Mouse (Mus musculus): ENCODE data around the gene Manbal. TPM values are rescaled to one million over a fixed set of nuclear protein-coding genes. Genes with fewer than 3 reads are reported as not detected.

Manbal gene
- polyA plus RNA-seq, 2 experiments: 9.1 to 14.6 TPM

- H3K27ac ChIP-seq: no peak overlapping the region
- DNase-seq (ENCODE audit: low read depth in 3 of 3, low spot score in 3 of 3) (no peak), ATAC-seq (ENCODE audit: insufficient read depth) (no peak)
- H3K27me3 ChIP-seq (ENCODE audit: control insufficient read depth, insufficient read depth, low read length): no peaks in the 10 kb centered on the region
- H3K9ac ChIP-seq (replicated peaks): no peak overlapping the region
- no peaks in the 10 kb centered on the region for H3K9me3 ChIP-seq (ENCODE audit: control insufficient read depth, low read length)
- H3K4me3 ChIP-seq (ENCODE audit: insufficient read depth in 1 of 2, low read depth in 2 of 2, low read length in 2 of 2): no peak overlapping the region
- no peak overlapping the region for H3K4me2 ChIP-seq (ENCODE audit: low read depth)
- no peaks in the 10 kb centered on the region for H3K4me1 ChIP-seq (replicated peaks; ENCODE audit: control insufficient read depth in 2 of 2, insufficient read depth in 2 of 2, low read length in 1 of 2)
- H3K36me3 ChIP-seq (replicated peaks; ENCODE audit: control insufficient read depth, insufficient read depth, low read depth): no peaks in the 10 kb centered on the region
- TF ChIP-seq CTCF (IDR thresholded peaks at IDR 0.05; ENCODE audit: low read depth) (no peak), EP300 (IDR thresholded peaks at IDR 0.05; ENCODE audit: low read depth) (no peak)
- 56% methylated on average over 4 of the region's 4 CpGs for WGBS (ENCODE audit: insufficient replicate concordance)
Observed at GRCm38 (mm10) chr2:157430667-157431429, 63.5 kb downstream of the Manbal start.

- ATAC-seq (ENCODE audit: insufficient read depth) (no peak), DNase-seq (ENCODE audit: low read depth in 3 of 3, low spot score in 3 of 3) (no peak)
- no peaks in the 10 kb centered on the region for H3K9me3 ChIP-seq (ENCODE audit: control insufficient read depth, low read length)
- no peaks in the 10 kb centered on the region for H3K4me1 ChIP-seq (replicated peaks; ENCODE audit: control insufficient read depth in 2 of 2, insufficient read depth in 2 of 2, low read length in 1 of 2)
- H3K36me3 ChIP-seq (replicated peaks; ENCODE audit: control insufficient read depth, insufficient read depth, low read depth): no peaks in the 10 kb centered on the region
- no peak overlapping the region for H3K4me2 ChIP-seq (ENCODE audit: low read depth)
- H3K27ac ChIP-seq: no peak overlapping the region
- 74% methylated on average over 5 of the region's 5 CpGs for WGBS (ENCODE audit: insufficient replicate concordance)
- H3K9ac ChIP-seq (replicated peaks): no peak overlapping the region
- no peak overlapping the region for H3K4me3 ChIP-seq (ENCODE audit: insufficient read depth in 1 of 2, low read depth in 2 of 2, low read length in 2 of 2)
- no peaks in the 10 kb centered on the region for H3K27me3 ChIP-seq (ENCODE audit: control insufficient read depth, insufficient read depth, low read length)
- TF ChIP-seq EP300 (IDR thresholded peaks at IDR 0.05; ENCODE audit: low read depth) (no peak), CTCF (IDR thresholded peaks at IDR 0.05; ENCODE audit: low read depth) (no peak)
Observed at GRCm38 (mm10) chr2:157431912-157432311, 64.5 kb downstream of the Manbal start.

- H3K4me3 ChIP-seq (ENCODE audit: insufficient read depth in 1 of 2, low read depth in 2 of 2, low read length in 2 of 2): no peak overlapping the region
- H3K9me3 ChIP-seq (ENCODE audit: control insufficient read depth, low read length): no peaks in the 10 kb centered on the region
- WGBS (ENCODE audit: insufficient replicate concordance): 63% methylated on average over 9 of the region's 9 CpGs
- no peak overlapping the region for H3K27ac ChIP-seq
- no peak for TF ChIP-seq CTCF (IDR thresholded peaks at IDR 0.05; ENCODE audit: low read depth)
- TF ChIP-seq EP300 (IDR thresholded peaks at IDR 0.05; ENCODE audit: low read depth): no peak
- H3K36me3 ChIP-seq (replicated peaks; ENCODE audit: control insufficient read depth, insufficient read depth, low read depth): no peaks in the 10 kb centered on the region
- no peak overlapping the region for H3K9ac ChIP-seq (replicated peaks)
- no peak overlapping the region for H3K4me2 ChIP-seq (ENCODE audit: low read depth)
- no peaks in the 10 kb centered on the region for H3K27me3 ChIP-seq (ENCODE audit: control insufficient read depth, insufficient read depth, low read length)
- DNase-seq (ENCODE audit: low read depth in 3 of 3, low spot score in 3 of 3) (no peak), ATAC-seq (ENCODE audit: insufficient read depth) (no peak)
- H3K4me1 ChIP-seq (replicated peaks; ENCODE audit: control insufficient read depth in 2 of 2, insufficient read depth in 2 of 2, low read length in 1 of 2): no peaks in the 10 kb centered on the region
Observed at GRCm38 (mm10) chr2:157432476-157432875, 65.1 kb downstream of the Manbal start.

- no peaks in the 10 kb centered on the region for H3K4me1 ChIP-seq (replicated peaks; ENCODE audit: control insufficient read depth in 2 of 2, insufficient read depth in 2 of 2, low read length in 1 of 2)
- H3K36me3 ChIP-seq (replicated peaks; ENCODE audit: control insufficient read depth, insufficient read depth, low read depth): no peaks in the 10 kb centered on the region
- no peak for TF ChIP-seq EP300 (IDR thresholded peaks at IDR 0.05; ENCODE audit: low read depth)
- no peak for TF ChIP-seq CTCF (IDR thresholded peaks at IDR 0.05; ENCODE audit: low read depth)
- no peaks in the 10 kb centered on the region for H3K27me3 ChIP-seq (ENCODE audit: control insufficient read depth, insufficient read depth, low read length)
- DNase-seq (ENCODE audit: low read depth in 3 of 3, low spot score in 3 of 3) (no peak), ATAC-seq (ENCODE audit: insufficient read depth) (no peak)
- H3K27ac ChIP-seq: no peak overlapping the region
- WGBS (ENCODE audit: insufficient replicate concordance): 50% methylated on average over 9 of the region's 9 CpGs
- no peak overlapping the region for H3K4me2 ChIP-seq (ENCODE audit: low read depth)
- H3K4me3 ChIP-seq (ENCODE audit: insufficient read depth in 1 of 2, low read depth in 2 of 2, low read length in 2 of 2): no peak overlapping the region
- H3K9ac ChIP-seq (replicated peaks): no peak overlapping the region
- no peaks in the 10 kb centered on the region for H3K9me3 ChIP-seq (ENCODE audit: control insufficient read depth, low read length)
Observed at GRCm38 (mm10) chr2:157434041-157434440, 66.6 kb downstream of the Manbal start.

- no peak for ATAC-seq (ENCODE audit: insufficient read depth)
- Histone ChIP-seq H3K9ac (replicated peaks) (no peak overlapping the region), H3K9me3 (ENCODE audit: control insufficient read depth, low read length) (no peaks in the 10 kb centered on the region), H3K4me2 (ENCODE audit: low read depth) (no peak overlapping the region), H3K36me3 (replicated peaks; ENCODE audit: control insufficient read depth, insufficient read depth, low read depth) (no peaks in the 10 kb centered on the region), H3K4me3 (ENCODE audit: insufficient read depth in 1 of 2, low read depth in 2 of 2, low read length in 2 of 2) (no peak overlapping the region), H3K4me1 (replicated peaks; ENCODE audit: control insufficient read depth in 2 of 2, insufficient read depth in 2 of 2, low read length in 1 of 2) (no peaks in the 10 kb centered on the region), H3K27me3 (ENCODE audit: control insufficient read depth, insufficient read depth, low read length) (no peaks in the 10 kb centered on the region), H3K27ac (no peak overlapping the region)
- WGBS (ENCODE audit: insufficient replicate concordance): 51% methylated on average over 6 of the region's 6 CpGs
- DNase-seq (ENCODE audit: low read depth in 3 of 3, low spot score in 3 of 3): no peak
- TF ChIP-seq CTCF (IDR thresholded peaks at IDR 0.05; ENCODE audit: low read depth) (no peak), EP300 (IDR thresholded peaks at IDR 0.05; ENCODE audit: low read depth) (no peak)
Observed at GRCm38 (mm10) chr2:157434497-157434896, 67.1 kb downstream of the Manbal start.

Measured in liver, embryonic 14.5 days (tissue).